Mouse (Mus musculus) forebrain, embryonic 10.5 days (tissue): ENCODE results near the gene Vmn2r35. TPM values are rescaled to one million over a fixed set of nuclear protein-coding genes. Genes with fewer than 3 reads are reported as not detected.
"Not testable (repeated sequence)": the region's sequence is repeated elsewhere in the genome, so short reads cannot be mapped to it uniquely, and the experiment has no call there.

Experiments
- DNase-seq: peaks from one replicate; pipeline ENCODE4 v3.0.0-alpha.2; 2017; ENCODE audit warnings: low spot score; ENCODE audit errors: extremely low spot score
- H3K27ac ChIP-seq: fragments of 300-500 bp; sonication (generic); 2 replicates; pipeline ENCODE4 v1.5.1; 2016; ENCODE audit warnings: mild to moderate bottlenecking
- H3K27me3 ChIP-seq: fragments of 300-500 bp; sonication (generic); 2 replicates; pipeline ENCODE4 v1.6.1; 2016; ENCODE audit warnings: mild to moderate bottlenecking; ENCODE audit not compliant: poor library complexity, severe bottlenecking
- H3K36me3 ChIP-seq: fragments of 300-500 bp; sonication (generic); replicated peaks from 2 replicates; pipeline ENCODE4 v1.6.1; 2016; ENCODE audit warnings: mild to moderate bottlenecking, moderate library complexity
- H3K4me1 ChIP-seq: fragments of 300-500 bp; sonication (generic); 2 replicates; pipeline ENCODE4 v1.6.1; 2016
- H3K4me3 ChIP-seq: fragments of 300-500 bp; sonication (generic); 2 replicates; pipeline ENCODE4 v1.5.1; 2016; ENCODE audit warnings: mild to moderate bottlenecking, moderate library complexity
- H3K9me3 ChIP-seq: fragments of 300-500 bp; sonication (generic); 2 replicates; pipeline ENCODE4 v1.6.1; 2016; ENCODE audit warnings: mild to moderate bottlenecking, moderate library complexity
- WGBS: fragments of 180-500 bp; shearing (Covaris S2); methylation state at CpG from one replicate; pipeline ENCODE4 v1.1.7; 2016; 5-methylcytosine and 5-hydroxymethylcytosine counted together
- polyA plus RNA-seq: library from polyadenylated mRNA; unstranded; fragments of >200 nt; fragmentation: Nextera tagmentation; extraction: Ambion mirVana; gene quantifications from 2 replicates; pipeline ENCODE4 v1.2.1, GENCODE M21; 2016

Vmn2r35 gene
- not detected in 2 replicates for polyA plus RNA-seq

GRCm38 (mm10) chr7:7819767-7820166 is at the start of gene Vmn2r35:
Vmn2r35 (minus strand) TSS chr7:7819867.
- not testable (repeated sequence) for DNase-seq, H3K4me3 ChIP-seq

GRCm38 (mm10) chr7:7794196-7794595 is 25.5 kb downstream of the Vmn2r35 start:
- not testable (repeated sequence) for H3K27me3 ChIP-seq, H3K4me1 ChIP-seq, DNase-seq, H3K27ac ChIP-seq, H3K36me3 ChIP-seq, H3K9me3 ChIP-seq, H3K4me3 ChIP-seq
- 93% methylated on average over 6 of the region's 25 CpGs for WGBS

More at GRCm38 (mm10) chr7:7819767-7820166, at the start of gene Vmn2r35:
- not testable (repeated sequence) for H3K4me1 ChIP-seq, H3K36me3 ChIP-seq, H3K27me3 ChIP-seq, H3K27ac ChIP-seq, H3K9me3 ChIP-seq
- no CpG with 5 or more reads among the region's 1 CpGs for WGBS

Other genes starting within 250 kb of the Vmn2r35 start
- not detected in 2 replicates for gene Vmn2r34, start 130.4 kb downstream of the Vmn2r35 start, polyA plus RNA-seq
- gene Vmn2r36, start 82.6 kb upstream of the Vmn2r35 start, polyA plus RNA-seq, result not detected in 2 replicates